Mouse (Mus musculus): ENCODE data around the gene Mon2.

- TF ChIP-seq POLR2A (IDR thresholded peaks at IDR 0.05; ENCODE audit: borderline replicate concordance, low read depth, low read length) (no peak), CTCF (IDR thresholded peaks at IDR 0.05; ENCODE audit: low read depth, low read length) (no peak)
Observed at GRCm38 (mm10) chr10:122963463-122964240, 112.7 kb downstream of the Mon2 start.

Data from bone marrow macrophage, adult 2 months (primary cell).